Mouse (Mus musculus) limb, embryonic 10.5 days (tissue): ENCODE measurements around the gene Sec63. TPM values are rescaled to one million over a fixed set of nuclear protein-coding genes. Genes with fewer than 3 reads are reported as not detected.

Experiments
- DNase-seq: peaks from one replicate; pipeline ENCODE4 v3.0.0-alpha.2; 2017; ENCODE audit warnings: low spot score
- H3K27ac ChIP-seq: fragments of 300-500 bp; sonication (generic); 2 replicates; pipeline ENCODE4 v1.5.1; 2016; ENCODE audit warnings: mild to moderate bottlenecking
- H3K27me3 ChIP-seq: fragments of 300-500 bp; sonication (generic); 2 replicates; pipeline ENCODE4 v1.6.1; 2016; ENCODE audit warnings: low read depth, mild to moderate bottlenecking; ENCODE audit not compliant: poor library complexity, severe bottlenecking
- H3K36me3 ChIP-seq: fragments of 300-500 bp; sonication (generic); 2 replicates; pipeline ENCODE4 v1.6.1; 2016; ENCODE audit warnings: mild to moderate bottlenecking, moderate library complexity
- H3K4me1 ChIP-seq: fragments of 300-500 bp; sonication (generic); 2 replicates; pipeline ENCODE4 v1.6.1; 2016
- H3K4me3 ChIP-seq: fragments of 300-500 bp; sonication (generic); 2 replicates; pipeline ENCODE4 v1.5.1; 2016; ENCODE audit warnings: mild to moderate bottlenecking, moderate library complexity
- H3K9me3 ChIP-seq: fragments of 300-500 bp; sonication (generic); replicated peaks from 2 replicates; pipeline ENCODE4 v1.6.1; 2016; ENCODE audit warnings: mild to moderate bottlenecking
- WGBS: fragments of 180-500 bp; shearing (Covaris S2); methylation state at CpG from one replicate; pipeline ENCODE4 v1.1.7; 2016; 5-methylcytosine and 5-hydroxymethylcytosine counted together
- polyA plus RNA-seq: library from polyadenylated mRNA; unstranded; fragments of >200 nt; fragmentation: Nextera tagmentation; extraction: Ambion mirVana; gene quantifications from 2 replicates; pipeline ENCODE4 v1.2.1, GENCODE M21; 2016

Sec63 gene
- polyA plus RNA-seq, 1 experiment from 2014 or later, result 29.9 TPM

DNA sequence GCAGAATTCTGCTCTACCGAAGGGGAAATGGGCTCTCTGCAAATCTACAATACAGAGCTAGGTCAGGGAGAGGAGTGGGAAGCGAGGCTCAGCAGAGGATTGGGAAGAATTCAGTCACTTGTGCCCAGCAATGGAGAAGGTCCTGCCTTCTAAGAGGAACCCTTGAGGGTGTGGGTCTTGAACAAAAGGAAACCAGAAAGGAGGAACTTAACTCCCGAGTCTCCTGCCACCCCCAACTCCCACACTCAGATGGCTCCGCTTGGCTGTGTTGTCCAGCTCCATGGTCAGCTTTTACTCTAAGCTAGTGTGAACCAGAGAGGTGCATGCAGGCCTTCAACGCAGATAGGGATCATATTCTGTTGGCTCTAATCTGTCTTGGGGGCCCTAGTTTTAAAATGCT lies 114.9 kb downstream of the Sec63 start:
- Histone ChIP-seq H3K27me3 (no peaks in the 10 kb centered on the region), H3K4me3 (no peak overlapping the region), H3K4me1 (peaks cover 20% of the 10 kb centered on the region), H3K36me3 (no peaks in the 10 kb centered on the region), H3K9me3 (no peaks in the 10 kb centered on the region), H3K27ac (no peak overlapping the region)
- WGBS, result 81% methylated on average over 5 of the region's 5 CpGs
- no peak for DNase-seq

DNA sequence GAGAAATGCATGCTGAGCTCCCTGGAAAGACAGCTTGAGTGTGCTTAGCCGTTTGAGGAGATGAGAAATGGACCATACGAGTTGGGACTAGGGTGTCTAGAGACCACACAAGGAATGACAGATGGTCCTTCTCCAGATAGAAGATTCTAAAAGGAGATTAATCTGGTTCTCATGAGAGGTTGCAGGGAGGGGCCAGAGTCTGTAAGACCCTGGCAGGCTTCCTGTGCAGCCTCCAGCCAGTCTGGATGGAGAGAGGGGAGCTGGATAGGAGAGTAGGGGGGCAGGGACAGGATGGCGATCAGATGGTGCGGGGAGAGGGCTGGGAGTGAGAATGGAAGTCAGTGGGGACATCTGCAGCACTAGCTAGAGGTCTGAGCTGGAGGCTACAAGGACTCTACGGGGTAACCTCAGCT lies 118.0 kb downstream of the Sec63 start:
- Histone ChIP-seq H3K27me3 (no peaks in the 10 kb centered on the region), H3K36me3 (no peaks in the 10 kb centered on the region), H3K27ac (no peak overlapping the region), H3K9me3 (no peaks in the 10 kb centered on the region), H3K4me1 (peaks cover 5% of the 10 kb centered on the region; the same call in 1 of the 2 replicates), H3K4me3 (no peak overlapping the region)
- 80% methylated on average over 5 of the region's 5 CpGs for WGBS
- DNase-seq, result no peak

DNA sequence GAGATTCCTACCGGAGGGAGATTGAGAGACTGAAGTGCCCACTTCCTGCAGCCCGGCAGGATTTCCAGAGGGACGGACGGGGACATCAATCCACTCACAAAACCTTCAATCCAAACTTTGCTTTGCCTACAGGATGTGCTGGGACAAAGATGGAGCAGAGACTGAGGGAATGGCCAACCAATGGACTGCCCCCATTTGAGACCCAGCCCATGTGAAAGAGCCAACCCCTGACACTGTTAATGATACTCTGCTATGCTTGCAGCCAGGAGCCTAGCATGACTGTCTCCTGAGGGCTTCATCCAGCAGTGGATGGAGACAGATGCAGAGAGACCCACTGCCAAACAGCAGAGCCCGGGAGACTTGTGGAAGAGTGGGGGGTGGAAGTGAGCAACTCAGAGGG lies 118.4 kb downstream of the Sec63 start:
- no peak overlapping the region for H3K27ac ChIP-seq
- WGBS, result 83% methylated on average over 5 of the region's 5 CpGs

More for the DNA sequence above, 118.4 kb downstream of the Sec63 start:
- DNase-seq, result no peak
- H3K4me1 ChIP-seq, result peaks cover 5% of the 10 kb centered on the region; the same call in 1 of the 2 replicates
- H3K4me3 ChIP-seq, result no peak overlapping the region
- no peaks in the 10 kb centered on the region for H3K36me3 ChIP-seq
- H3K9me3 ChIP-seq, result no peaks in the 10 kb centered on the region
- no peaks in the 10 kb centered on the region for H3K27me3 ChIP-seq

Other genes starting within 250 kb of the Sec63 start
- gene Nr2e1, start 177.9 kb upstream of the Sec63 start, polyA plus RNA-seq, result not detected in 2 replicates
- gene Ostm1, start 177.7 kb upstream of the Sec63 start, polyA plus RNA-seq, result 8.4 and 8.9 TPM in 2 replicates
- 0.13 and 0.16 TPM in 2 replicates for gene Scml4, start 98.9 kb downstream of the Sec63 start, polyA plus RNA-seq